Mouse (Mus musculus): ENCODE results near the gene Catsperg2. TPM values are rescaled to one million over a fixed set of nuclear protein-coding genes. Genes with fewer than 3 reads are reported as not detected.
"Not testable (repeated sequence)": the region's sequence is repeated elsewhere in the genome, so short reads cannot be mapped to it uniquely, and the experiment has no call there.

Gene Catsperg2
- polyA plus RNA-seq, 1 experiment from 2014 or later: not detected

DNA sequence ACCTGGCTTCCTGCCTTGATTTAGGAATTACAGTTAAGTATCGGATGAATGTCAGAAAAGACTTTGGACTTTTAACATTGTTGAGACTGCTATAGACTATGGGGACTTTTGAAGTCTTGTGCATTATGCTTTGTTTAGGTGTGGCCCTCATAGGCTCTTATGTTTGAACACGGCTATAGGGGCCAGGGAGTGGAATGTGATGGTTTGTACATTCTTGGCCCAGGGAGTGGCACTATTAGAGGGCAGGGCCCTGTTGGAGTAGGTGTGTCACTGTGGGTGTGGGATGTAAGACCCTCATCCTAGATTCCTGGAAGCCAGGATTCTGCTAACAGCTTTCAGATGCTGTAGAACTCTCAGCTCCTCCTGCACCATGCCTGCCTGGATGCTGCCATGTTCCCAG, 17.9 kb downstream of the Catsperg2 start:
- not testable (repeated sequence) for H3K9me3 ChIP-seq; H3K4me3 ChIP-seq; DNase-seq (ENCODE audit: low spot score); H3K4me1 ChIP-seq; H3K36me3 ChIP-seq; H3K27me3 ChIP-seq (ENCODE audit: insufficient read depth, poor library complexity, severe bottlenecking); H3K27ac ChIP-seq
- 85% methylated on average over 2 of the region's 2 CpGs for WGBS

DNA sequence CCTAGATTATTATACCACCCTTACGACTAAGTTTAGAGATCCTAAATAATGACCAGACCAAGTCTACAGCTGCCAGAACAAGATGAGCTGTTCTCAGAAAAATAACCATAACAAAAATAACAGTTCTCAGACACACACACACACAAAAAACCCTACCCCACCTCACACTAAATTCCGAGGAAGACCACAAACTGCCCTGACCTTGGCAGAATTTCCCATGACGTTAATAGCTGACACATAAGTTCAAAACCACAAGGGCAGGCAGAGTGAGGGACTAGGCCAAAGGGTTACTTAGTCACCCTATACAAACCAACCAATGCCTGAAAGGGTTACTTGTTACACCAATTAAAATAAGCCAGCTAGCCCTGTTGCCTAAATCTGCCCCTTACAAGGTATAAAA, 31.6 kb downstream of the Catsperg2 start:
- WGBS: 80% methylated on average over 3 of the region's 3 CpGs
- not testable (repeated sequence) for H3K36me3 ChIP-seq; H3K4me3 ChIP-seq; H3K27me3 ChIP-seq (ENCODE audit: insufficient read depth, poor library complexity, severe bottlenecking); H3K9me3 ChIP-seq; H3K4me1 ChIP-seq; DNase-seq (ENCODE audit: low spot score); H3K27ac ChIP-seq

DNA sequence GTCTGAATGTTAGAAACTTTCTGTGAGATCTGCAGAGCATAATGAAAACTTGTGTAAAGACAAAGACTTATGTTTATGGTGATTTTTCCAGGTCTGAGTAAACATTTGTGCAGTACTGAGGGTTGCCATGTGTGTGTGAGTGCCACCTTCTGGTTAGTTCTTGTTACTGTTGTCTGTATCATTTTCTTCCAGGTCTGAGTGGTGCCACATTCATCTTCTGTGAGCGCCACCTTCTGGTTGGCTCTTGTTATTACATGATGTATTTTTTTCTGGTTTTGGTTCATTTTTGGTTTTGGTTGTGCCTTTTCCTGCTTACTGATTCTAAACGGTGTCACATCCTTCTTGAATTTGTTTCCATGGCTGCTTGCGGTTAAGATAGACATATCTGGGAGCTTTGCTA, 45.0 kb downstream of the Catsperg2 start:
- 65% methylated on average over 3 of the region's 3 CpGs for WGBS
- no peak overlapping the region for H3K27ac ChIP-seq

More for the DNA sequence above, 45.0 kb downstream of the Catsperg2 start:
- no peaks in the 10 kb centered on the region for H3K36me3 ChIP-seq
- H3K9me3 ChIP-seq: peaks cover 24% of the 10 kb centered on the region; the same call in 1 of the 2 replicates
- H3K27me3 ChIP-seq (ENCODE audit: insufficient read depth, poor library complexity, severe bottlenecking): no peaks in the 10 kb centered on the region
- H3K4me1 ChIP-seq: no peaks in the 10 kb centered on the region
- peak; percentile 4 for DNase-seq (ENCODE audit: low spot score)
- H3K4me3 ChIP-seq: no peak overlapping the region

MicroRNAs within 50 kb of the gene (microRNA counts, 519-probe panel; counts per million panel counts)
- microRNA mmu-miR-1964: not detected

Small RNA genes lying within 50 kb of the gene (microRNA-seq; reads per million reads assigned to microRNA genes)
- 4.3 reads per million, percentile 12 among the genes with 10 or more reads in this experiment for gene Mir1964

Other genes with a start within 250 kb of the Catsperg2 start
- 4.5 and 10.4 TPM in 2 replicates for gene Sipa1l3, start 208.4 kb downstream of the Catsperg2 start, polyA plus RNA-seq (2016; fragmentation: Nextera tagmentation; extraction: Ambion mirVana)
- 8.3 and 9.8 TPM in 2 replicates for gene Zfp84, start 41.5 kb upstream of the Catsperg2 start, polyA plus RNA-seq (2016; fragmentation: Nextera tagmentation; extraction: Ambion mirVana)
- gene Zfp30, start 57.0 kb upstream of the Catsperg2 start, polyA plus RNA-seq (2016; fragmentation: Nextera tagmentation; extraction: Ambion mirVana): 3.7 and 3.8 TPM in 2 replicates
- gene Zfp790, start 89.1 kb upstream of the Catsperg2 start, polyA plus RNA-seq (2016; fragmentation: Nextera tagmentation; extraction: Ambion mirVana): 10.5 and 10.8 TPM in 2 replicates
- gene Zfp940, start 126.6 kb upstream of the Catsperg2 start, polyA plus RNA-seq (2016; fragmentation: Nextera tagmentation; extraction: Ambion mirVana): 4.4 and 5.7 TPM in 2 replicates
- 3.7 and 6.3 TPM in 2 replicates for gene Zfp420, start 132.9 kb upstream of the Catsperg2 start, polyA plus RNA-seq (2016; fragmentation: Nextera tagmentation; extraction: Ambion mirVana)
- 8.2 and 9.5 TPM in 2 replicates for gene Zfp27, start 179.5 kb upstream of the Catsperg2 start, polyA plus RNA-seq (2016; fragmentation: Nextera tagmentation; extraction: Ambion mirVana)
- gene Zfp383, start 181.2 kb upstream of the Catsperg2 start, polyA plus RNA-seq (2016; fragmentation: Nextera tagmentation; extraction: Ambion mirVana): 2.1 and 3.7 TPM in 2 replicates
- 10.3 and 10.9 TPM in 2 replicates for gene Zfp74, start 227.1 kb upstream of the Catsperg2 start, polyA plus RNA-seq (2016; fragmentation: Nextera tagmentation; extraction: Ambion mirVana)